Mouse (Mus musculus): ENCODE data around the gene Luzp2. TPM values are rescaled to one million over a fixed set of nuclear protein-coding genes. Genes with fewer than 3 reads are reported as not detected.
"Not testable (repeated sequence)": the region's sequence is repeated elsewhere in the genome, so short reads cannot be mapped to it uniquely, and the experiment has no call there.

The Luzp2 gene
- total RNA-seq, 1 experiment from 2014 or later, result not detected

GRCm38 (mm10) chr7:54977372-54977771 is 142.1 kb downstream of the Luzp2 start:
- ATAC-seq (replicated peaks; ENCODE audit: insufficient number of reproducible peaks, low FRiP score, low TSS enrichment, poor library complexity, severe bottlenecking), result no peak

- no peak for ATAC-seq (replicated peaks; ENCODE audit: insufficient number of reproducible peaks, low FRiP score, low TSS enrichment, poor library complexity, severe bottlenecking)
Measured at GRCm38 (mm10) chr7:54980585-54980984, 145.3 kb downstream of the Luzp2 start.

- no peak for ATAC-seq (replicated peaks; ENCODE audit: insufficient number of reproducible peaks, low FRiP score, low TSS enrichment, poor library complexity, severe bottlenecking)
Measured at GRCm38 (mm10) chr7:55000397-55000796, 165.1 kb downstream of the Luzp2 start.

GRCm38 (mm10) chr7:55009173-55009771 is 174.0 kb downstream of the Luzp2 start:
- ATAC-seq (replicated peaks; ENCODE audit: insufficient number of reproducible peaks, low FRiP score, low TSS enrichment, poor library complexity, severe bottlenecking), result no peak

- ATAC-seq (replicated peaks; ENCODE audit: insufficient number of reproducible peaks, low FRiP score, low TSS enrichment, poor library complexity, severe bottlenecking), result not testable (repeated sequence)
Measured at GRCm38 (mm10) chr7:55133850-55134249, 298.6 kb downstream of the Luzp2 start.

- ATAC-seq (replicated peaks; ENCODE audit: insufficient number of reproducible peaks, low FRiP score, low TSS enrichment, poor library complexity, severe bottlenecking), result no peak
Measured at GRCm38 (mm10) chr7:55188927-55189326, 353.6 kb downstream of the Luzp2 start.

GRCm38 (mm10) chr7:55189496-55189895 is 354.2 kb downstream of the Luzp2 start:
- ATAC-seq (replicated peaks; ENCODE audit: insufficient number of reproducible peaks, low FRiP score, low TSS enrichment, poor library complexity, severe bottlenecking), result no peak

- no peak for ATAC-seq (replicated peaks; ENCODE audit: insufficient number of reproducible peaks, low FRiP score, low TSS enrichment, poor library complexity, severe bottlenecking)
Measured at GRCm38 (mm10) chr7:55190655-55191054, 355.4 kb downstream of the Luzp2 start.

- no peak for ATAC-seq (replicated peaks; ENCODE audit: insufficient number of reproducible peaks, low FRiP score, low TSS enrichment, poor library complexity, severe bottlenecking)
Measured at GRCm38 (mm10) chr7:55198806-55199205, 363.5 kb downstream of the Luzp2 start.

- no peak for ATAC-seq (replicated peaks; ENCODE audit: insufficient number of reproducible peaks, low FRiP score, low TSS enrichment, poor library complexity, severe bottlenecking)
Measured at GRCm38 (mm10) chr7:55222997-55223396, 387.7 kb downstream of the Luzp2 start.

- ATAC-seq (replicated peaks; ENCODE audit: insufficient number of reproducible peaks, low FRiP score, low TSS enrichment, poor library complexity, severe bottlenecking), result no peak
Measured at GRCm38 (mm10) chr7:55229407-55229806, 394.1 kb downstream of the Luzp2 start.
